Mouse (Mus musculus): ENCODE data around the gene Armc6. TPM values are rescaled to one million over a fixed set of nuclear protein-coding genes. Genes with fewer than 3 reads are reported as not detected.
A peak's percentile ranks its signal among the peaks of the same experiment; 100 is the strongest.

The Armc6 gene
- polyA plus RNA-seq, 1 experiment from 2014 or later = 14.1 TPM

- H3K4me3 ChIP-seq (replicated peaks; ENCODE audit: low read depth, low read length) = no peak overlapping the region
- ATAC-seq (replicated peaks; ENCODE audit: low FRiP score, low read depth) (no peak), DNase-seq (ENCODE audit: low spot score) (no peak)
- TF ChIP-seq CTCF (IDR thresholded peaks at IDR 0.05; ENCODE audit: low read depth) = no peak
- H3K36me3 ChIP-seq (ENCODE audit: insufficient read depth, low read length) = no peaks in the 10 kb centered on the region
- 0 out of 2 replicates have a peak overlapping the region, but pooled peaks have one; percentile 3 for H3K9ac ChIP-seq (ENCODE audit: low read depth, low read length)
- 48% methylated on average over 15 of the region's 15 CpGs for WGBS
- H3K4me1 ChIP-seq (replicated peaks; ENCODE audit: insufficient read depth, low read length) = peaks cover 5% of the 10 kb centered on the region
- no peaks in the 10 kb centered on the region for H3K9me3 ChIP-seq (replicated peaks; ENCODE audit: low read length)
- H3K27ac ChIP-seq = no peak overlapping the region
- no peaks in the 10 kb centered on the region for H3K27me3 ChIP-seq (ENCODE audit: insufficient read depth, low read length)
- H3K4me2 ChIP-seq (ENCODE audit: low read length) = no peak overlapping the region
These were observed 43.9 kb upstream of the Armc6 start for GRCm38 (mm10) chr8:70278175-70278574.

DNA sequence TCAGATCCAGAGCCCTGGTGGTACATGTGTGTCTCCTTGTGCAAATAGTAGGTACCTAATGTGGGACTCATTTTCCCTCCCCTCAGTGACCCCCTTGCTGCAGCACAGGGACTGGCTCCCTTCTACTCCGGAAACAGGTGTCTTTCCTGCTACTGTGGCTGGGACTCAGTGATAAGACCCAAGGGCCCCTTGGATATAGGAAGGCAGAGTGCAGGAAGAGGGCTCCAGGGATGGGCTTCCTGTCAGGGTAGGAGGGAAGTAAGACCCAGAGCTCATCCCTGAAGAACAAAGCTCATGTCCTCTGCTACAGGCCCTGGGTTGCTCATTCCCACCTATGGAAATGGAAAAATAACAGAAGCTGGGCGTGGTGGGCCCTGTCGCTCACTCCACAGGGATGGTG is 42.2 kb upstream of the Armc6 start:
- Histone ChIP-seq H3K36me3 (ENCODE audit: insufficient read depth, low read length) (no peaks in the 10 kb centered on the region), H3K9me3 (replicated peaks; ENCODE audit: low read length) (no peaks in the 10 kb centered on the region), H3K27ac (peak overlapping the region; percentile 57), H3K27me3 (ENCODE audit: insufficient read depth, low read length) (no peaks in the 10 kb centered on the region), H3K4me3 (replicated peaks; ENCODE audit: low read depth, low read length) (no peak overlapping the region), H3K4me2 (ENCODE audit: low read length) (no peak overlapping the region), H3K9ac (ENCODE audit: low read depth, low read length) (no peak overlapping the region), H3K4me1 (replicated peaks; ENCODE audit: insufficient read depth, low read length) (no peaks in the 10 kb centered on the region; the same call in 1 of the 2 replicates)
- peak; percentile 55 for DNase-seq (ENCODE audit: low spot score)
- TF ChIP-seq CTCF (IDR thresholded peaks at IDR 0.05; ENCODE audit: low read depth) = no peak
- WGBS = 81% methylated on average over 3 of the region's 3 CpGs
- ATAC-seq (replicated peaks; ENCODE audit: low FRiP score, low read depth) = no peak

DNA sequence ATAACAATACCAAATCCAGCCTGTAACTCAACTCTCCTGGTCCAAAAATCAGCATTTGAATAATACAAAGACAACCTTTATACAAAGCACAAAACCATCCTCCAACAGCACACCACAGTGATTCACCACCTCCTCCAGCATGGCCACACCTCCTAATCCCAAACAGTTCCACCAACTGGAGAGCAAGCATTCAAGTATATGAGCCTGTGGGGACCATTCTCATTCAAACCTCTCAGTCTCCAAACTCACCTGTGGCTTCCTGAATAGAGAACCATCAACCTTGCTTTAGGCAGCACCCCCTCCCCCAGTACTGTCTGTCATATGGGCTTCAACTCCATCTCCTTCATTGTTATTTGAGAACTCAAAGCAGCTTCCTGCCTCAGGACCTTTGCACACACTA is 40.1 kb upstream of the Armc6 start:
- H3K27me3 ChIP-seq (ENCODE audit: insufficient read depth, low read length) = no peaks in the 10 kb centered on the region
- no peak for ATAC-seq (replicated peaks; ENCODE audit: low FRiP score, low read depth)
- H3K9ac ChIP-seq (ENCODE audit: low read depth, low read length) = no peak overlapping the region
- H3K4me3 ChIP-seq (replicated peaks; ENCODE audit: low read depth, low read length) = no peak overlapping the region
- H3K27ac ChIP-seq = no peak overlapping the region
- no peak for TF ChIP-seq CTCF (IDR thresholded peaks at IDR 0.05; ENCODE audit: low read depth)
- H3K4me2 ChIP-seq (ENCODE audit: low read length) = no peak overlapping the region
- no peak for DNase-seq (ENCODE audit: low spot score)
- H3K4me1 ChIP-seq (replicated peaks; ENCODE audit: insufficient read depth, low read length) = no peaks in the 10 kb centered on the region; the same call in 1 of the 2 replicates
- no peaks in the 10 kb centered on the region for H3K36me3 ChIP-seq (ENCODE audit: insufficient read depth, low read length)
- H3K9me3 ChIP-seq (replicated peaks; ENCODE audit: low read length) = no peaks in the 10 kb centered on the region

DNA sequence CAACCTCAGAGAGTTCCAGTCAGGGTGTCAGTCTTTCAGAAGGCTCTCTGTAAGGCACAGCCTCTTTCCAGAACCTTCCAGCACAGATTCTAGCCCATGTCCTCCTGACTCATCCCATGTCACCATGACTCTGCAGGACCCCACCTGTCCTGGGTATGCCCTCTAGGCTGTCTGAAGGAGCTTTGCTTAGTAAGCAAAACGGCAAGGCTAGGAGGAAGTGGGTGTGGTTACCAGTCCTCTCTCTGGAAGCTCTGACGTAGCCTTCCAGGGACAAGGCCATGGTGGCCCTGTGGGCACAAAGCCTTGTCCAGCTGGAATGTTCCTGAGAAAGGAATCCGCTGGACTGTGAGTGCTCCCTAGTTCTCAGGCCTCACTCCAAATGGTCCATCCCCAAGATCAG is 38.7 kb upstream of the Armc6 start:
- DNase-seq (ENCODE audit: low spot score) (peak; percentile 56), ATAC-seq (replicated peaks; ENCODE audit: low FRiP score, low read depth) (peak; percentile 65)
- Histone ChIP-seq H3K9me3 (replicated peaks; ENCODE audit: low read length) (no peaks in the 10 kb centered on the region), H3K4me2 (ENCODE audit: low read length) (no peak overlapping the region), H3K4me3 (replicated peaks; ENCODE audit: low read depth, low read length) (no peak overlapping the region), H3K27ac (peak overlapping the region; percentile 57; the same call in 1 of the 2 replicates), H3K4me1 (replicated peaks; ENCODE audit: insufficient read depth, low read length) (no peaks in the 10 kb centered on the region; the same call in 1 of the 2 replicates), H3K36me3 (ENCODE audit: insufficient read depth, low read length) (no peaks in the 10 kb centered on the region), H3K27me3 (ENCODE audit: insufficient read depth, low read length) (no peaks in the 10 kb centered on the region), H3K9ac (ENCODE audit: low read depth, low read length) (no peak overlapping the region)
- WGBS = 45% methylated on average over 3 of the region's 3 CpGs
- no peak for TF ChIP-seq CTCF (IDR thresholded peaks at IDR 0.05; ENCODE audit: low read depth)

DNA sequence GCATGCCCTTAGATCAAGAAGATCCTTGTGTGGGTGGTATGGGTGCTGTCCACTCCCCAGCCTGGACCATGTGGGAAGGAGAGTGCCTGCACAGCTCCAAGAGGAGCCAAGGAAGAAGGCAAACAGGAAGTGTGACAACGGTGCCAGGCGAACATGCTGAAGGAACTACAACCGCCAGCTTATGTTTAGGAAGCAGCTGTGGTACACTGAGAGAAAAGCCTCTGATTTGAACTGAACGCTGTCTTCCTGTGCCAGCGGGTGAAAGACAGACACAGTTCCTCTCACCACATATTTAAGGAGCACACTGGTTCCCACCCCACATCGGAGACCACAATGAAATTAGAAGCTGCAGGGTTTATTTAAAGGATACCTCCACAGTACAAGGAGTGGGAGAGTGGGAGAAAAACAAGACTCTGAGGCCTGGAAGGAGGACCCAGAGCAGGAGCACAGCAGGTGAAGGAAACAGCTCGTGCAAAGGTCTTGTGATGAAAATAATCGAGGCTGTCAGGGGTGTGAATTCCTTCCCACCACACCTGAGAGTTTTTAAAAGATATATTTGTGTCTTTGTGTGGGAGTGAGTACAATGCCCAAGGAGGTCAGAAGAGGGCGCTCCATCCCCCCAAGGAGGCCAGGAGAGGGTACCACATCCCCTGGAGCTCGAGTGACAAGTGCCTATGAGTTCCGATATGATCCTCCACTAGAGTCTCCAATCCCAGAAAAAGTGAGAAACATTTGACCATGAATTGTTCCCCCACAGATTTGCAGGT is 34.7 kb upstream of the Armc6 start:
- Histone ChIP-seq H3K9ac (ENCODE audit: low read depth, low read length) (no peak overlapping the region), H3K4me2 (ENCODE audit: low read length) (no peak overlapping the region), H3K36me3 (ENCODE audit: insufficient read depth, low read length) (peaks cover 8% of the 10 kb centered on the region; the same call in 1 of the 2 replicates), H3K9me3 (replicated peaks; ENCODE audit: low read length) (no peaks in the 10 kb centered on the region), H3K27me3 (ENCODE audit: insufficient read depth, low read length) (no peaks in the 10 kb centered on the region), H3K4me3 (replicated peaks; ENCODE audit: low read depth, low read length) (no peak overlapping the region), H3K27ac (no peak overlapping the region), H3K4me1 (replicated peaks; ENCODE audit: insufficient read depth, low read length) (no peaks in the 10 kb centered on the region)
- ATAC-seq (replicated peaks; ENCODE audit: low FRiP score, low read depth) (no peak), DNase-seq (ENCODE audit: low spot score) (peak; percentile 47)
- 47% methylated on average over 11 of the region's 11 CpGs for WGBS
- TF ChIP-seq CTCF (IDR thresholded peaks at IDR 0.05; ENCODE audit: low read depth) = peak; percentile 57

- Histone ChIP-seq H3K4me3 (replicated peaks; ENCODE audit: low read depth, low read length) (no peak overlapping the region), H3K4me2 (ENCODE audit: low read length) (no peak overlapping the region), H3K9me3 (replicated peaks; ENCODE audit: low read length) (no peaks in the 10 kb centered on the region), H3K27ac (no peak overlapping the region), H3K27me3 (ENCODE audit: insufficient read depth, low read length) (no peaks in the 10 kb centered on the region), H3K4me1 (replicated peaks; ENCODE audit: insufficient read depth, low read length) (no peaks in the 10 kb centered on the region), H3K9ac (ENCODE audit: low read depth, low read length) (no peak overlapping the region), H3K36me3 (ENCODE audit: insufficient read depth, low read length) (peaks cover 15% of the 10 kb centered on the region)
- 68% methylated on average over 5 of the region's 5 CpGs for WGBS
- ATAC-seq (replicated peaks; ENCODE audit: low FRiP score, low read depth) = no peak
- no peak for DNase-seq (ENCODE audit: low spot score)
- TF ChIP-seq CTCF (IDR thresholded peaks at IDR 0.05; ENCODE audit: low read depth) = no peak
These were observed 34.0 kb upstream of the Armc6 start for GRCm38 (mm10) chr8:70268311-70268710.
